Mouse (Mus musculus) heart, embryonic 16.5 days (tissue): ENCODE results near the gene Tmem127. TPM values are rescaled to one million over a fixed set of nuclear protein-coding genes. Genes with fewer than 3 reads are reported as not detected.

ENCODE experiments used
- ATAC-seq: fragments of 200-750 bp; cut with Nextera tagmentation; replicated peaks from 2 replicates; pipeline ENCODE4 v1.8.0; 2017; ENCODE audit warnings: moderate number of reproducible peaks; ENCODE audit not compliant: insufficient read depth, low FRiP score; ENCODE audit errors: extremely low read depth
- H3K27ac ChIP-seq: fragments of 300-500 bp; sonication (generic); 2 replicates; pipeline ENCODE4 v1.5.1; 2014; ENCODE audit warnings: mild to moderate bottlenecking, low read length, control low read depth, moderate library complexity
- H3K27me3 ChIP-seq: fragments of 300-500 bp; sonication (generic); 2 replicates; pipeline ENCODE4 v1.6.1; 2014; ENCODE audit warnings: low read length, mixed read lengths; ENCODE audit not compliant: control insufficient read depth, insufficient read depth
- H3K36me3 ChIP-seq: fragments of 300-500 bp; sonication (generic); 2 replicates; pipeline ENCODE4 v1.6.1; 2014; ENCODE audit not compliant: control insufficient read depth, insufficient read depth
- H3K4me1 ChIP-seq: fragments of 300-500 bp; sonication (generic); 2 replicates; pipeline ENCODE4 v1.6.1; 2014; ENCODE audit warnings: low read length, mixed read lengths; ENCODE audit not compliant: control insufficient read depth, insufficient read depth
- H3K4me2 ChIP-seq: fragments of 300-500 bp; sonication (generic); 2 replicates; pipeline ENCODE4 v1.6.1; 2014; ENCODE audit warnings: low read depth, mild to moderate bottlenecking, control low read depth, low read length
- H3K4me3 ChIP-seq: fragments of 300-500 bp; sonication (generic); 2 replicates; pipeline ENCODE4 v1.5.1; 2014; ENCODE audit warnings: mild to moderate bottlenecking, control low read depth, low read length
- H3K9ac ChIP-seq: fragments of 300-500 bp; sonication (generic); 2 replicates; pipeline ENCODE4 v1.6.1; 2014; ENCODE audit warnings: low read length, control low read depth
- H3K9me3 ChIP-seq: fragments of 300-500 bp; sonication (generic); replicated peaks from 2 replicates; pipeline ENCODE4 v1.6.1; 2016; ENCODE audit warnings: low read length; ENCODE audit not compliant: control insufficient read depth
- WGBS: fragments of 180-500 bp; shearing (Covaris S2); extraction: QIAGEN DNeasy Blood & Tissue Kit; methylation state at CpG from one replicate; pipeline ENCODE4 v1.1.7; 2014; 5-methylcytosine and 5-hydroxymethylcytosine counted together
- polyA plus RNA-seq: library from polyadenylated mRNA; unstranded; fragments of >200 nt; fragmentation: Nextera tagmentation; extraction: Ambion mirVana; gene quantifications from 2 replicates; pipeline ENCODE4 v1.2.1, GENCODE M21; 2015

Tmem127 gene
- polyA plus RNA-seq, 1 experiment from 2014 or later, result 20.3 TPM

GRCm38 (mm10) chr2:127225261-127225660 is 22.4 kb upstream of the Tmem127 start:
- Histone ChIP-seq H3K27ac (no peak overlapping the region), H3K4me3 (no peak overlapping the region), H3K9ac (no peak overlapping the region), H3K9me3 (no peaks in the 10 kb centered on the region; the same call in 1 of the 2 replicates), H3K27me3 (no peaks in the 10 kb centered on the region), H3K4me2 (no peak overlapping the region), H3K36me3 (peaks cover 79% of the 10 kb centered on the region), H3K4me1 (no peaks in the 10 kb centered on the region)
- ATAC-seq, result no peak
- WGBS, result 94% methylated on average over 3 of the region's 3 CpGs

GRCm38 (mm10) chr2:127237897-127238610 is 9.7 kb upstream of the Tmem127 start:
- Histone ChIP-seq H3K4me1 (peaks cover 3% of the 10 kb centered on the region; the same call in 1 of the 2 replicates), H3K4me3 (no peak overlapping the region), H3K4me2 (no peak overlapping the region), H3K9me3 (no peaks in the 10 kb centered on the region), H3K27me3 (no peaks in the 10 kb centered on the region), H3K36me3 (peaks cover 72% of the 10 kb centered on the region), H3K27ac (peak overlapping the region; percentile 76), H3K9ac (no peak overlapping the region)
- peak; percentile 75; the same call in 1 of the 2 replicates for ATAC-seq
- 66% methylated on average over 11 of the region's 11 CpGs for WGBS

GRCm38 (mm10) chr2:127240065-127240464 is 7.6 kb upstream of the Tmem127 start:
- Histone ChIP-seq H3K9ac (no peak overlapping the region), H3K4me3 (no peak overlapping the region), H3K27ac (no peak overlapping the region), H3K9me3 (no peaks in the 10 kb centered on the region), H3K36me3 (peaks cover 70% of the 10 kb centered on the region), H3K4me2 (no peak overlapping the region), H3K4me1 (peaks cover 3% of the 10 kb centered on the region; the same call in 1 of the 2 replicates), H3K27me3 (no peaks in the 10 kb centered on the region)
- 93% methylated on average over 2 of the region's 2 CpGs for WGBS
- ATAC-seq, result no peak

GRCm38 (mm10) chr2:127248334-127249004 is 761 bp downstream of the Tmem127 start:
- ATAC-seq, result peak; percentile 18
- under 1% methylated on average over 39 of the region's 39 CpGs for WGBS
- H3K27me3 ChIP-seq, result no peaks in the 10 kb centered on the region
- H3K9ac ChIP-seq, result peak overlapping the region; percentile 92
- H3K4me2 ChIP-seq, result peak overlapping the region; percentile 88
- peaks cover 13% of the 10 kb centered on the region for H3K36me3 ChIP-seq
- H3K4me1 ChIP-seq, result peaks cover 44% of the 10 kb centered on the region
- no peaks in the 10 kb centered on the region for H3K9me3 ChIP-seq
- H3K27ac ChIP-seq, result peak overlapping the region; percentile 81
- H3K4me3 ChIP-seq, result peak overlapping the region; percentile 67

DNA sequence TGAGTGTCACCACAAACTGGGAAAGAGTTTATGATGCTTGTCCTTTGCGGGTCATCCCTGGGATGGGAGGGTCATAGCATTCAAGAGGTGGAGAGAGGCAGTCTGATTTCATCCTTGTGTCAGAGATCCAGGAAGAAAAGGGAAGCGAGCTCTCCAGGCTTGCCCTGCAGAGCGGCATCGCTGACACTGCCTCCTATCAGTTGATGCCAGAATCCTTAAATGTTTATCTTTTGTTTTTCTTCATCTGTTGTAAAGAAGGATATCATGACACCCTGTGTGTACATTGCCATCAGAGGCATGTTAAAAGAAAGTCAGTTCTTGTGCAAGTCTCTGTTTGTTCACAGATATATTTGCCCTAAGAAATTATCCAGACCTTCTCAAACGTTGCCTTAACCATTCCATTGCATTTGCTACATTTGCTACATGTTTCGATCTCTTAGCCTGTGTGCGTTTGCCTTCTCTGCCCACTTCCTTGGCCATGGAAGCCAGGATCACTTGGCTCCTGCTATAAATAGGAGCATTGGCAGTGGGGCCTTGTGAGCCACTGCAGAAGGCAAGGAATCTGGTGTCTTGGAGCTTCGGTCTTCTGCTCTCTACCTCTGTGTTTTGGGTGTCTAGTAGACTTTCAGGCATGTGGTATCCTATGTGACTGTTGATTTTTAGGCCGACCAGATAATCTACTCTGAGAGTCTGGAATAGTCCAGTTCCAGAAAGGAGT is 2.7 kb downstream of the Tmem127 start:
- WGBS, result 71% methylated on average over 9 of the region's 9 CpGs
- Histone ChIP-seq H3K4me3 (no peak overlapping the region), H3K36me3 (no peaks in the 10 kb centered on the region; the same call in 1 of the 2 replicates), H3K27me3 (no peaks in the 10 kb centered on the region), H3K4me1 (peaks cover 44% of the 10 kb centered on the region), H3K9ac (peak overlapping the region; percentile 17; the same call in 1 of the 2 replicates), H3K9me3 (no peaks in the 10 kb centered on the region), H3K4me2 (no peak overlapping the region), H3K27ac (peak overlapping the region; percentile 0; the same call in 1 of the 2 replicates)
- no peak for ATAC-seq

DNA sequence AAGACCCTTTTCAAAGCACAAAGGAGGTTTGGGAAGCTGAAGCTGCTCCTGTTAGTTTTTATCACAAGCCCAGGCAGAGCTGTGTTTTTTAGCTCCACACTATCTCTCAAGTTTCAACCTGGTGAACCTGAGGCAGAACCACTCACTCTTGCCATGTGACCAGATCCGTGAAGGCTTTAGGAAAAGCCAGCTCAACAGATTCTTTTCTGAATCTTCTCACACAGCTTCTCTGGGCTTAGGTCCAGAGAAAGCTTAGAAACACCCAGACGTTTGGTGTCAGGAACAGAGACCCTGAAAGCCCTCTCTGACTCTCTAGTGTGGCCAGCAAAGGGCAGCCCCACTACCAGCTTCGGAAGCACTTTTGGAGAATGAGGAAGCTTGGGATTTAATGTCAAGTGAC is 3.7 kb downstream of the Tmem127 start:
- Histone ChIP-seq H3K4me2 (no peak overlapping the region), H3K27me3 (no peaks in the 10 kb centered on the region), H3K36me3 (no peaks in the 10 kb centered on the region), H3K27ac (peak overlapping the region; percentile 65), H3K9ac (0 out of 2 replicates have a peak overlapping the region, but pooled peaks have one; percentile 6), H3K4me1 (peaks cover 43% of the 10 kb centered on the region), H3K4me3 (no peak overlapping the region), H3K9me3 (no peaks in the 10 kb centered on the region)
- WGBS, result 38% methylated on average over 3 of the region's 3 CpGs
- no peak for ATAC-seq

DNA sequence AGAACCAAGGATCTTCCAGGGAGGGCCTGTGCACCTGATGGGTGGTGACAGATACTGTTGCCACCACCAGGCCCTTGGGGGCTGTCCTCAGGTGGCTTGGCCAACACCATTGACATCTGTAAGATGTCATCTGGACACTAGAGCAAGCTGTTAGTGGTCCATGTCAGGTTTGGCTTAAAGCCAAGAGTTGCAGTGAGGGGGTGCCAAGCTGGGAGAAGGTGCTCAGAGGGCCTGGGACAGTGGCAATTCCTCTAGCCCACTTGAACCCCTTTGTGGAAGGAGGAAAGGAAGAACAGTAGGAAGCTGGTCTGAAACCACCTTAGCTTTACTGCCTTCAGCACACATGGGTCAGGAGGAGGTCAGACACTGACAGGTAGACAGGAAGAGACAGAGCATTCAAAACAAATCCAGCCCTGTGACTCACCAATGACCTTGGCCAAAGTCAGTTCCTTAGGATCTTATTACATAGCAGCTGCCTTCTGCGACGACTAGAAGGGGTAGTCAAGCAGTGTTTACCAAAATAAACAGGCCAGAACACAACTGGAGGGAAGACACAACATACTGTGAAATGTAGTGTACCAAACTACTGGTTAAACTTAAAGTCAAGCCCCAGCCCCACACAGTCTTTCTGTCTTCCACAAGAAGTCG is 4.3 kb downstream of the Tmem127 start:
- Histone ChIP-seq H3K27me3 (no peaks in the 10 kb centered on the region), H3K9ac (no peak overlapping the region)

GRCm38 (mm10) chr2:127252787-127253186 is 5.1 kb downstream of the Tmem127 start:
- no peak overlapping the region for H3K4me3 ChIP-seq
- H3K27me3 ChIP-seq, result no peaks in the 10 kb centered on the region
- 76% methylated on average over 5 of the region's 5 CpGs for WGBS
- 0 out of 2 replicates have a peak overlapping the region, but pooled peaks have one; percentile 65 for H3K27ac ChIP-seq
- H3K4me1 ChIP-seq, result peaks cover 37% of the 10 kb centered on the region
- peaks cover 9% of the 10 kb centered on the region for H3K36me3 ChIP-seq
- no peak overlapping the region for H3K4me2 ChIP-seq
- no peak for ATAC-seq
- H3K9me3 ChIP-seq, result no peaks in the 10 kb centered on the region
- H3K9ac ChIP-seq, result no peak overlapping the region

More for the DNA sequence above, 4.3 kb downstream of the Tmem127 start:
- Histone ChIP-seq H3K4me1 (peaks cover 38% of the 10 kb centered on the region), H3K4me3 (no peak overlapping the region), H3K4me2 (no peak overlapping the region), H3K9me3 (no peaks in the 10 kb centered on the region), H3K36me3 (peaks cover 1% of the 10 kb centered on the region), H3K27ac (peak overlapping the region; percentile 65)
- 42% methylated on average over 3 of the region's 3 CpGs for WGBS
- no peak for ATAC-seq
